ENCODE assay signal across 14 mouse cellular contexts in genomic region chr15:5009644-5010107, GRCm38 (mm10). TPM values are rescaled to one million over a fixed set of nuclear protein-coding genes. Genes with fewer than 3 reads are reported as not detected.
A peak's percentile ranks its signal among the peaks of the same experiment; 100 is the strongest.
DNase-seq lines count a peak whose midpoint lies in the region; ATAC-seq and TF ChIP-seq lines count a peak whose summit lies in the region.
"Had no signal": no experiment of that assay in that cellular context is flagged by ENCODE, and none has a peak within 500 bp of the region (broad histone marks: within the 10 kb centered on the region; RNA-seq: fewer than 3 reads in every experiment).

No protein-coding gene starts in this region.

- no peaks in the 10 kb centered on the region for H3K4me1 ChIP-seq in heart, embryonic 16.5 days (ENCODE audit: control insufficient read depth, insufficient read depth, low read length)
- H3K4me1 ChIP-seq in heart, adult 2 months (ENCODE audit: control insufficient read depth, insufficient read depth, low read length): no peaks in the 10 kb centered on the region
- no peaks in the 10 kb centered on the region for H3K4me1 ChIP-seq in forebrain, embryonic 10.5 days
- no peaks in the 10 kb centered on the region for H3K4me1 ChIP-seq in hindbrain, embryonic 11.5 days (replicated peaks; ENCODE audit: control insufficient read depth, insufficient read depth, low read length)
- H3K4me1 ChIP-seq: heart, embryonic 12.5 days had no signal

- H3K27ac ChIP-seq in heart, embryonic 16.5 days (ENCODE audit: low read length): no peak overlapping the region
- H3K27ac ChIP-seq in heart, adult 2 months: no peak overlapping the region
- no peak overlapping the region for H3K27ac ChIP-seq in left cerebral cortex, adult 2 months
- H3K27ac ChIP-seq in forebrain, embryonic 10.5 days: no peak overlapping the region
- no peak overlapping the region for H3K27ac ChIP-seq in hindbrain, embryonic 11.5 days (ENCODE audit: low read depth, low read length)

- H3K9me3 ChIP-seq in heart, embryonic 16.5 days (replicated peaks; ENCODE audit: control insufficient read depth, low read length): no peaks in the 10 kb centered on the region
- no peaks in the 10 kb centered on the region for H3K9me3 ChIP-seq in forebrain, embryonic 10.5 days
- no peaks in the 10 kb centered on the region for H3K9me3 ChIP-seq in hindbrain, embryonic 11.5 days (ENCODE audit: control insufficient read depth, low read length)
- H3K9me3 ChIP-seq: heart, embryonic 12.5 days had no signal

- intact Hi-C loops in heart, adult 2 months (cut with DNase I): no loop called here
- intact Hi-C loops in left cerebral cortex, adult 2 months (cut with DNase I): no loop called here

- 60% methylated on average over 11 of the region's 11 CpGs for WGBS in heart, embryonic 16.5 days
- 42% methylated on average over 11 of the region's 11 CpGs for WGBS in heart, adult 2 months
- 87% methylated on average over 11 of the region's 11 CpGs for WGBS in forebrain, embryonic 10.5 days
- WGBS in hindbrain, embryonic 11.5 days: 84% methylated on average over 11 of the region's 11 CpGs

- H3K9ac ChIP-seq in heart, embryonic 16.5 days (ENCODE audit: low read length): no peak overlapping the region
- no peak overlapping the region for H3K9ac ChIP-seq in heart, adult 2 months (ENCODE audit: low read depth, low read length)
- H3K9ac ChIP-seq in hindbrain, embryonic 11.5 days (ENCODE audit: low read depth, low read length): no peak overlapping the region
- H3K9ac ChIP-seq: heart, embryonic 12.5 days had no signal

- no peaks in the 10 kb centered on the region for H3K36me3 ChIP-seq in heart, embryonic 16.5 days (ENCODE audit: control insufficient read depth, insufficient read depth)
- no peaks in the 10 kb centered on the region for H3K36me3 ChIP-seq in heart, adult 2 months (ENCODE audit: control insufficient read depth, insufficient read depth, low read length)
- no peaks in the 10 kb centered on the region for H3K36me3 ChIP-seq in forebrain, embryonic 10.5 days (replicated peaks)
- H3K36me3 ChIP-seq in hindbrain, embryonic 11.5 days (ENCODE audit: control insufficient read depth, insufficient read depth, low read length): no peaks in the 10 kb centered on the region
- H3K36me3 ChIP-seq: heart, embryonic 12.5 days had no signal

- no peak for DNase-seq in heart, adult 2 months
- DNase-seq in adrenal gland, postnatal 36 days: peak; percentile 2 to 11
- peak; percentile 6 for DNase-seq in kidney, adult 11 months
- DNase-seq in left cerebral cortex, adult 2 months (ENCODE audit: extremely low spot score in 1 of 2, low spot score in 2 of 2): no peak
- no peak for DNase-seq in forebrain, embryonic 10.5 days (ENCODE audit: extremely low spot score, low spot score)
- DNase-seq in hindbrain, embryonic 11.5 days (ENCODE audit: low spot score): no peak
- DNase-seq: right cerebral cortex, adult 18-20 months had no signal

- no peak for TF ChIP-seq CTCF in heart, adult 2 months (IDR thresholded peaks at IDR 0.05)
- TF ChIP-seq CTCF in left cerebral cortex, adult 2 months (IDR thresholded peaks at IDR 0.05): no peak

- TF ChIP-seq EP300 in heart, adult 2 months (IDR thresholded peaks at IDR 0.05; ENCODE audit: insufficient read depth, low read depth, low read length): no peak

- no peak overlapping the region; the same call in 1 of the 2 replicates for H3K4me3 ChIP-seq in heart, embryonic 16.5 days (ENCODE audit: low read length)
- no peak overlapping the region for H3K4me3 ChIP-seq in heart, adult 2 months
- H3K4me3 ChIP-seq in left cerebral cortex, adult 2 months: no peak overlapping the region
- H3K4me3 ChIP-seq in forebrain, embryonic 10.5 days: no peak overlapping the region
- no peak overlapping the region for H3K4me3 ChIP-seq in hindbrain, embryonic 11.5 days (ENCODE audit: low read depth, low read length)
- H3K4me3 ChIP-seq: heart, embryonic 12.5 days had no signal

- ATAC-seq in heart, embryonic 16.5 days (replicated peaks; ENCODE audit: extremely low read depth, insufficient read depth, low FRiP score): no peak
- peak; percentile 61 for ATAC-seq in megakaryocyte progenitor cell, adult 5-6 weeks (replicated peaks; ENCODE audit: poor library complexity)
- ATAC-seq in hindbrain, embryonic 11.5 days (ENCODE audit: low FRiP score): no peak
- ATAC-seq: forebrain, embryonic 16.5 days; midbrain, embryonic 16.5 days had no signal

- no peak for TF ChIP-seq POLR2A in heart, adult 2 months (IDR thresholded peaks at IDR 0.05; ENCODE audit: insufficient read depth, low read depth, low read length)

- no peaks in the 10 kb centered on the region for H3K79me2 ChIP-seq in heart, adult 2 months (replicated peaks; ENCODE audit: control insufficient read depth, insufficient read depth, low read length)

- H3K27me3 ChIP-seq in heart, embryonic 16.5 days (ENCODE audit: control insufficient read depth, insufficient read depth, low read length): no peaks in the 10 kb centered on the region
- no peaks in the 10 kb centered on the region for H3K27me3 ChIP-seq in heart, adult 2 months (ENCODE audit: control insufficient read depth, insufficient read depth, low read length)
- H3K27me3 ChIP-seq in forebrain, embryonic 10.5 days (ENCODE audit: poor library complexity, severe bottlenecking): no peaks in the 10 kb centered on the region
- H3K27me3 ChIP-seq in hindbrain, embryonic 11.5 days (ENCODE audit: control insufficient read depth, insufficient read depth, low read length): no peaks in the 10 kb centered on the region
- H3K27me3 ChIP-seq: heart, embryonic 12.5 days had no signal

- peak overlapping the region; percentile 27 for H3K4me2 ChIP-seq in heart, embryonic 16.5 days (ENCODE audit: low read depth, low read length)
- no peak overlapping the region for H3K4me2 ChIP-seq in hindbrain, embryonic 11.5 days (replicated peaks; ENCODE audit: low read depth, low read length)
- H3K4me2 ChIP-seq: heart, embryonic 12.5 days had no signal

RNA-seq across cellular contexts. Expression of gene C7, which starts 53.9 kb away (rescaled TPM):
- polyA plus RNA-seq in heart, embryonic 16.5 days (2015; fragmentation: Nextera tagmentation; extraction: Ambion mirVana): 0.11 and 0.17 TPM in 2 replicates
- 1 to 10 TPM; 1.8 to 5.7 TPM for total RNA-seq in heart, adult 2 months (2021)
- polyA plus RNA-seq in heart, adult 2 months (2012; rRNA removed): 1.6 and 4.1 TPM in 2 replicates
- total RNA-seq in adrenal gland, postnatal 36 days (2021): 10 to 100 TPM; 10.8 to 22.5 TPM
- total RNA-seq in megakaryocyte progenitor cell, adult 5-6 weeks (2015): not detected in 2 replicates
- not detected in 2 replicates for total RNA-seq in megakaryocyte progenitor cell, adult 5-6 weeks (2017)
- total RNA-seq in left cerebral cortex, adult 2 months (2021): under 1 TPM; 0.65 to 0.81 TPM
- polyA plus RNA-seq in forebrain, embryonic 10.5 days (2016; fragmentation: Nextera tagmentation; extraction: Ambion mirVana): not detected in 2 replicates
- polyA plus RNA-seq in hindbrain, embryonic 11.5 days (2014; fragmentation: Nextera tagmentation; extraction: Ambion mirVana): not detected in 2 replicates
- total RNA-seq: common myeloid progenitor, adult 5-6 weeks had no signal
- polyA plus RNA-seq: liver, embryonic 16.5 days had no signal

Comparison
In these comparisons a context has a peak if more than half of its experiments do, and no peak if none do; other contexts are left out.
1. DNase-seq: peak in adrenal gland, postnatal 36 days (2 of 2) and kidney, adult 11 months (single experiment); none in heart, adult 2 months (0 of 2), left cerebral cortex, adult 2 months (0 of 2), forebrain, embryonic 10.5 days (single experiment) and hindbrain, embryonic 11.5 days (single experiment).